Mouse (Mus musculus) erythroblast, embryonic 14.5 days (primary cell): Measurements from ENCODE around the gene Men1.

Experiments
- GATA1 ChIP-seq: IDR thresholded peaks from 2 replicates; pipeline ENCODE4 v1.6.1; 2012; ENCODE audit warnings: low read length, inconsistent platforms, mixed read lengths
- TAL1 ChIP-seq: IDR thresholded peaks from 3 replicates; pipeline ENCODE4 v1.6.1; 2012; ENCODE audit warnings: low read length, inconsistent platforms, mixed read lengths

GRCm38 (mm10) chr19:6310181-6310580, 24.6 kb upstream of the Men1 start:
- no peak for TF ChIP-seq GATA1
- no peak for TF ChIP-seq TAL1
